Mouse (Mus musculus) liver, postnatal 0 days (tissue): ENCODE data around the gene Cryba4.

ENCODE experiments used
- CTCF ChIP-seq: sonication (generic); IDR thresholded peaks from 2 replicates; pipeline ENCODE4 v1.5.1; 2016; ENCODE audit warnings: antibody characterized with exemption, low read depth
- EP300 ChIP-seq: IDR thresholded peaks from 2 replicates; pipeline ENCODE4 v1.6.1; 2016; ENCODE audit warnings: antibody characterized with exemption, low read depth, mild to moderate bottlenecking

DNA sequence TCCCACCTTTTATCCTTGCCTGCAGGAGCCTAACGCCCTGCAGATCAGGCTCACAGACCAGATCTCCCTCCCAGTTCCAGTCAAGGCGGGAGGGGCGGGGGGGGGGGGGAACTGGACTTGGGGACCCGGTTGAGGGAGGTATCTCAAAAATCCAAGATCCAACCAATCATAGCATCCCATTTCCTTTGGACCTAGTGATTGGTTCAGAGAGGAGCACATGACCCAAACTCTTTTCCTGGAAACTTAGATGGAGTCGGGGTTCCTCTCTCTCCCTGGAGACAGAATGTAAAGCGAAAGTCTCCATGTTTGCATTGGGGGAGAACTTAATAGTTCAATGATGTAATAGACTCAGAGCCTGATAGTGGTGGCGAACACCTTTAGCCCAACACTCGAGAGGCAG lies 4.9 kb downstream of the Cryba4 start:
- TF ChIP-seq CTCF (no peak), EP300 (no peak)
